Mouse (Mus musculus) hindbrain, embryonic 14.5 days (tissue): ENCODE measurements around the gene Gsc. TPM values are rescaled to one million over a fixed set of nuclear protein-coding genes. Genes with fewer than 3 reads are reported as not detected.

Source experiments
- ATAC-seq: fragments of 200-750 bp; cut with Nextera tagmentation; 2 replicates; pipeline ENCODE4 v1.8.0; 2017; ENCODE audit warnings: moderate number of reproducible peaks, mild to moderate bottlenecking, moderate TSS enrichment, moderate library complexity; ENCODE audit not compliant: low FRiP score
- DNase-seq: peaks from one replicate; pipeline ENCODE4 v3.0.0-alpha.2; 2015; ENCODE audit warnings: low spot score
- H3K27ac ChIP-seq: fragments of 300-500 bp; sonication (generic); 2 replicates; pipeline ENCODE4 v1.5.1; 2014; ENCODE audit warnings: mild to moderate bottlenecking, moderate library complexity
- H3K27me3 ChIP-seq: fragments of 300-500 bp; sonication (generic); 2 replicates; pipeline ENCODE4 v1.6.1; 2014; ENCODE audit warnings: mild to moderate bottlenecking, low read length, mixed read lengths; ENCODE audit not compliant: control insufficient read depth, insufficient read depth
- H3K36me3 ChIP-seq: fragments of 300-500 bp; sonication (generic); replicated peaks from 2 replicates; pipeline ENCODE4 v1.6.1; 2014; ENCODE audit not compliant: control insufficient read depth, insufficient read depth
- H3K4me1 ChIP-seq: fragments of 300-500 bp; sonication (generic); replicated peaks from 2 replicates; pipeline ENCODE4 v1.6.1; 2014; ENCODE audit warnings: antibody characterized with exemption, low read length, mixed read lengths; ENCODE audit not compliant: control insufficient read depth, insufficient read depth
- H3K4me2 ChIP-seq: fragments of 300-500 bp; sonication (generic); replicated peaks from 2 replicates; pipeline ENCODE4 v1.6.1; 2014; ENCODE audit warnings: mild to moderate bottlenecking, moderate library complexity
- H3K4me3 ChIP-seq: fragments of 300-500 bp; sonication (generic); replicated peaks from 2 replicates; pipeline ENCODE4 v1.5.1; 2014; ENCODE audit warnings: mild to moderate bottlenecking, low read length
- H3K9ac ChIP-seq: fragments of 300-500 bp; sonication (generic); 2 replicates; pipeline ENCODE4 v1.6.1; 2014
- H3K9me3 ChIP-seq: fragments of 300-500 bp; sonication (generic); 2 replicates; pipeline ENCODE4 v1.6.1; 2016; ENCODE audit warnings: low read length; ENCODE audit not compliant: control insufficient read depth
- WGBS: fragments of 180-500 bp; shearing (Covaris S2); extraction: QIAGEN DNeasy Blood & Tissue Kit; methylation state at CpG from one replicate; pipeline ENCODE4 v1.1.7; 2014; 5-methylcytosine and 5-hydroxymethylcytosine counted together
- polyA plus RNA-seq: library from polyadenylated mRNA; unstranded; fragments of >200 nt; fragmentation: Nextera tagmentation; extraction: Ambion mirVana; gene quantifications from 2 replicates; pipeline ENCODE4 v1.2.1, GENCODE M21; 2014

Gene Gsc
- polyA plus RNA-seq, 1 experiment from 2014 or later = not detected

- Histone ChIP-seq H3K9me3 (no peaks in the 10 kb centered on the region), H3K4me3 (no peak overlapping the region), H3K9ac (no peak overlapping the region), H3K36me3 (no peaks in the 10 kb centered on the region), H3K27ac (no peak overlapping the region), H3K4me1 (no peaks in the 10 kb centered on the region), H3K27me3 (no peaks in the 10 kb centered on the region), H3K4me2 (peak overlapping the region; percentile 25)
- no peak for DNase-seq
- WGBS = 53% methylated on average over 20 of the region's 20 CpGs
- ATAC-seq = peak; percentile 33; the same call in 1 of the 2 replicates
These were observed 39.0 kb downstream of the Gsc start for GRCm38 (mm10) chr12:104433951-104434735.

- Histone ChIP-seq H3K9me3 (no peaks in the 10 kb centered on the region), H3K27ac (no peak overlapping the region), H3K4me2 (no peak overlapping the region), H3K4me1 (no peaks in the 10 kb centered on the region), H3K4me3 (no peak overlapping the region), H3K36me3 (no peaks in the 10 kb centered on the region), H3K9ac (no peak overlapping the region), H3K27me3 (no peaks in the 10 kb centered on the region)
- ATAC-seq (no peak), DNase-seq (no peak)
- WGBS = 24% methylated on average over 7 of the region's 7 CpGs
These were observed 39.9 kb downstream of the Gsc start for GRCm38 (mm10) chr12:104433214-104433613.

- H3K27ac ChIP-seq = no peak overlapping the region
- ATAC-seq (no peak), DNase-seq (no peak)
- H3K27me3 ChIP-seq = no peaks in the 10 kb centered on the region
- no peaks in the 10 kb centered on the region for H3K4me1 ChIP-seq
- H3K36me3 ChIP-seq = no peaks in the 10 kb centered on the region
- no peak overlapping the region for H3K4me3 ChIP-seq
- WGBS = 53% methylated on average over 10 of the region's 10 CpGs
- no peak overlapping the region for H3K9ac ChIP-seq
- no peak overlapping the region for H3K4me2 ChIP-seq
- H3K9me3 ChIP-seq = no peaks in the 10 kb centered on the region
These were observed 41.8 kb downstream of the Gsc start for GRCm38 (mm10) chr12:104431359-104431758.

DNA sequence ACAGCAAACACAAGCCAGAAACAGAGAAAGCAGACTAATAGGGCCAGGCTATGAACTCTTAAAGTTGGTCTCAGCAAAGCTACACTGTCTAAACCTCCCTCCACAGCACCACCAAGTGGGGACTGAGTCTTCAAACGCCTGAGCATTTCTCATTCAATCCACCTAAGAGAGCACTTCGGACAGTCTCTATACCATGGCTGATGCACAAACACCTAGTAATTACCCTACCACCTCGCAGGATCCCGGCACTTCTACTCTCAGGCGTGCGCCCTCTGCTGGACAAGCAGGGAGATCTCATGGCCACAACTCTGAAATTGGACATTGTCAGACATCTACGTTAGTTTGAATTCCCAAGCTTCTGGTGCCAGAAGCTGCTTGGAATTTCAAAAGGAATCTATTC, 46.2 kb downstream of the Gsc start:
- Histone ChIP-seq H3K4me2 (no peak overlapping the region), H3K9ac (no peak overlapping the region), H3K27me3 (no peaks in the 10 kb centered on the region), H3K36me3 (no peaks in the 10 kb centered on the region), H3K4me1 (no peaks in the 10 kb centered on the region), H3K4me3 (no peak overlapping the region), H3K27ac (no peak overlapping the region), H3K9me3 (no peaks in the 10 kb centered on the region)
- ATAC-seq (peak; percentile 61; the same call in 1 of the 2 replicates), DNase-seq (peak; percentile 63)
- WGBS = 2% methylated on average over 7 of the region's 7 CpGs

- no peak overlapping the region for H3K9ac ChIP-seq
- no peak overlapping the region for H3K4me2 ChIP-seq
- ATAC-seq (no peak), DNase-seq (no peak)
- H3K4me1 ChIP-seq = no peaks in the 10 kb centered on the region
- H3K9me3 ChIP-seq = no peaks in the 10 kb centered on the region
- H3K36me3 ChIP-seq = no peaks in the 10 kb centered on the region
- whole genome bisulfite sequencing = 82% methylated on average over 3 of the region's 3 CpGs
- H3K27me3 ChIP-seq = no peaks in the 10 kb centered on the region
- H3K27ac ChIP-seq = no peak overlapping the region
- no peak overlapping the region for H3K4me3 ChIP-seq
These were observed 47.5 kb downstream of the Gsc start for GRCm38 (mm10) chr12:104425591-104425990.

DNA sequence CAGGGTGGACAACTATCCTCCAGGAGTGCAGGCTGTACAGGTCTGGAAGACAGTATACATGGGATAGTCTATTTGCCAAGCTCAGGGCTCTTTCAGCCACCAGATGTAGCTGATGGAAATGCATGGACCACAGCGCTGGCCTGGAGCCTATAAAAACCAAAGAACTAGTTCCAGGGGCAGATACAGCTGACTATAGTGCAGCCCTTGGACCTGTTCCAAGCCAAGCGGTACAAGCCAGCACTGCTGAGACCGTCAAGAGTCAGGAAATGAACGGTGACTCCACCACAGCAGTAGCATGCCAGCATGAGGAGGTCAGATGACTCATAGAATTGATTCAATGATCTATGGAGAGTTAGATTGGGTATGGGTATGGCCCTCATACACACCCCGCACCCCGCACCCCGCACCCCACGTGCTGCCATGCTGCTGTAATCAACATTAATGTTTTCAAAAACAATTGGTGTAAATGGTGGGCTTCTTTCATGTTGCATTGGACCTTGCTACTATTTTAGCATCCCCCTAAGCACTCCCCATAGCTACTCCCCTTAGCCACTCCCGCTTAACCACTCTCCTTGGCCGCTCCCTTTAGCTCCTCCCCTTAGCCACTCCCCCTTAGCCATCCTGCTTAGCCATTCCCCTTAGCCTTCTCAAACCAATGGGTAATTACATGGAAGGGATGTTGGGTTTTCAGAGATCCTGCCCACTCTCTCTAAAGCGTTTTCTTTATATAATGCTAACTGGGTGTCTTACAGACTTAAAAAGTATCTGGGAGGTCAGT, 50.3 kb downstream of the Gsc start:
- Histone ChIP-seq H3K4me2 (no peak overlapping the region), H3K27ac (no peak overlapping the region), H3K9ac (no peak overlapping the region), H3K4me1 (no peaks in the 10 kb centered on the region), H3K4me3 (no peak overlapping the region), H3K36me3 (no peaks in the 10 kb centered on the region), H3K27me3 (no peaks in the 10 kb centered on the region), H3K9me3 (no peaks in the 10 kb centered on the region)
- WGBS = 71% methylated on average over 11 of the region's 11 CpGs
- DNase-seq (no peak), ATAC-seq (no peak)

Other genes with a start within 250 kb of the Gsc start
- 0.67 and 1.1 TPM in 2 replicates for gene Serpina3g, start 237.1 kb downstream of the Gsc start, polyA plus RNA-seq
- 0.08 TPM in 1 of 2 replicates, not detected in the other for gene Serpina3i, start 210.2 kb downstream of the Gsc start, polyA plus RNA-seq
- gene Serpina3j, start 158.8 kb downstream of the Gsc start, polyA plus RNA-seq = not detected in 2 replicates
- not detected in 2 replicates for gene Serpina3k, start 134.8 kb downstream of the Gsc start, polyA plus RNA-seq
- not detected in 2 replicates for gene Serpina3m, start 134.8 kb downstream of the Gsc start, polyA plus RNA-seq
- gene Serpina3n, start 66.6 kb downstream of the Gsc start, polyA plus RNA-seq = 1.5 and 1.6 TPM in 2 replicates